Mouse (Mus musculus) retina, postnatal 1 day (tissue): Measurements from ENCODE around the gene Lrcol1.
A peak's percentile ranks its signal among the peaks of the same experiment; 100 is the strongest.

Experiments used
- DNase-seq: peaks from one replicate; pipeline ENCODE4 v3.0.0-alpha.2; 2012

Gene Lrcol1

GRCm38 (mm10) chr5:110344524-110344923 is at the start of gene Lrcol1:
TSS of gene Lrcol1 (plus strand) at chr5:110344730.
- DNase-seq: no peak

- no peak for DNase-seq
These were observed 47.9 kb upstream of the Lrcol1 start for GRCm38 (mm10) chr5:110296637-110297036.

GRCm38 (mm10) chr5:110300591-110300990 is 43.9 kb upstream of the Lrcol1 start:
- DNase-seq: no peak

- no peak for DNase-seq
These were observed 35.7 kb upstream of the Lrcol1 start for GRCm38 (mm10) chr5:110308861-110309260.

GRCm38 (mm10) chr5:110313127-110313526 is 31.4 kb upstream of the Lrcol1 start:
- no peak for DNase-seq

GRCm38 (mm10) chr5:110330508-110330907 is 14.0 kb upstream of the Lrcol1 start:
- no peak for DNase-seq

GRCm38 (mm10) chr5:110338792-110339191 is 5.7 kb upstream of the Lrcol1 start:
- DNase-seq: no peak

GRCm38 (mm10) chr5:110342648-110343284 is 1.8 kb upstream of the Lrcol1 start, which contains the start of gene P2rx2:
TSS of gene P2rx2 (minus strand) at chr5:110343212.
- DNase-seq: peak; percentile 69

GRCm38 (mm10) chr5:110345553-110345952 is 1.0 kb downstream of the Lrcol1 start:
- no peak for DNase-seq

- no peak for DNase-seq
These were observed 2.5 kb downstream of the Lrcol1 start for GRCm38 (mm10) chr5:110347006-110347405.

- peak; percentile 80 for DNase-seq
These were observed 10.2 kb downstream of the Lrcol1 start for GRCm38 (mm10) chr5:110354716-110355115.

GRCm38 (mm10) chr5:110357531-110358179 is 13.1 kb downstream of the Lrcol1 start:
- DNase-seq: peak; percentile 89

GRCm38 (mm10) chr5:110361465-110361864 is 16.9 kb downstream of the Lrcol1 start:
- DNase-seq: no peak

GRCm38 (mm10) chr5:110362813-110363178 is 18.3 kb downstream of the Lrcol1 start:
- no peak for DNase-seq

- peak; percentile 90 for DNase-seq
These were observed 18.8 kb downstream of the Lrcol1 start for GRCm38 (mm10) chr5:110363179-110363821.

GRCm38 (mm10) chr5:110363822-110364545 is 19.5 kb downstream of the Lrcol1 start:
- peak; percentile 25 for DNase-seq

- DNase-seq: peak; percentile 82
These were observed 32.4 kb downstream of the Lrcol1 start for GRCm38 (mm10) chr5:110376802-110377433.

GRCm38 (mm10) chr5:110378181-110378583 is 33.7 kb downstream of the Lrcol1 start:
- peak; percentile 42 for DNase-seq

GRCm38 (mm10) chr5:110379086-110379485 is 34.6 kb downstream of the Lrcol1 start:
- DNase-seq: no peak

GRCm38 (mm10) chr5:110379823-110380222 is 35.3 kb downstream of the Lrcol1 start:
- no peak for DNase-seq

- no peak for DNase-seq
These were observed 40.0 kb downstream of the Lrcol1 start for GRCm38 (mm10) chr5:110384491-110384890.

- no peak for DNase-seq
These were observed 40.7 kb downstream of the Lrcol1 start for GRCm38 (mm10) chr5:110385263-110385662.
